Mouse (Mus musculus): ENCODE measurements around the gene Ptprg. TPM values are rescaled to one million over a fixed set of nuclear protein-coding genes. Genes with fewer than 3 reads are reported as not detected.

The Ptprg gene
- total and polyA plus RNA-seq, 3 experiments, result not detected

GRCm38 (mm10) chr14:11613146-11613545, 59.8 kb downstream of the Ptprg start:
- DNase-seq (ENCODE audit: low read depth, low spot score), result no peak
- Histone ChIP-seq H3K4me1 (ENCODE audit: control insufficient read depth in 1 of 2, insufficient read depth in 2 of 2, low read length in 2 of 2) (no peaks in the 10 kb centered on the region), H3K27me3 (ENCODE audit: control insufficient read depth in 1 of 2, insufficient read depth in 2 of 2, low read length in 2 of 2) (no peaks in the 10 kb centered on the region), H3K9ac (ENCODE audit: control insufficient read depth, low read depth, low read length, poor library complexity, severe bottlenecking) (no peak overlapping the region), H3K4me3 (ENCODE audit: control insufficient read depth in 1 of 2, insufficient read depth in 1 of 2, low read depth in 2 of 2, low read length in 2 of 2) (no peak overlapping the region), H3K79me2 (ENCODE audit: control insufficient read depth, insufficient read depth, low read length, poor library complexity) (no peaks in the 10 kb centered on the region), H3K27ac (ENCODE audit: control insufficient read depth, low read depth, low read length) (no peak overlapping the region), H3K9me3 (replicated peaks; ENCODE audit: insufficient read depth, low read length) (no peaks in the 10 kb centered on the region), H3K36me3 (ENCODE audit: control insufficient read depth in 1 of 2, insufficient read depth in 2 of 2, low read length in 2 of 2) (no peaks in the 10 kb centered on the region)
- no peak for TF ChIP-seq GABPA (IDR thresholded peaks at IDR 0.05; ENCODE audit: low read depth, low read length)
- no peak for TF ChIP-seq JUND (IDR thresholded peaks at IDR 0.05; ENCODE audit: low read depth, low read length)
- TF ChIP-seq POLR2AphosphoS2 (IDR thresholded peaks at IDR 0.05; ENCODE audit: low read length), result no peak

- H3K4me1 ChIP-seq (ENCODE audit: control insufficient read depth in 1 of 2, insufficient read depth in 2 of 2, low read length in 2 of 2), result no peaks in the 10 kb centered on the region
- H3K36me3 ChIP-seq (ENCODE audit: control insufficient read depth in 1 of 2, insufficient read depth in 2 of 2, low read length in 2 of 2), result no peaks in the 10 kb centered on the region
- no peak for DNase-seq (ENCODE audit: low read depth, low spot score)
- H3K27ac ChIP-seq (ENCODE audit: control insufficient read depth, low read depth, low read length), result no peak overlapping the region
- no peaks in the 10 kb centered on the region for H3K79me2 ChIP-seq (ENCODE audit: control insufficient read depth, insufficient read depth, low read length, poor library complexity)
- no peaks in the 10 kb centered on the region for H3K9me3 ChIP-seq (replicated peaks; ENCODE audit: insufficient read depth, low read length)
- H3K9ac ChIP-seq (ENCODE audit: control insufficient read depth, low read depth, low read length, poor library complexity, severe bottlenecking), result no peak overlapping the region
- H3K27me3 ChIP-seq (ENCODE audit: control insufficient read depth in 1 of 2, insufficient read depth in 2 of 2, low read length in 2 of 2), result no peaks in the 10 kb centered on the region
- no peak for TF ChIP-seq POLR2AphosphoS5 (IDR thresholded peaks at IDR 0.05; ENCODE audit: borderline replicate concordance, low read depth, low read length)
- no peak for TF ChIP-seq CHD1 (IDR thresholded peaks at IDR 0.05; ENCODE audit: low read depth, low read length)
- no peak for TF ChIP-seq ZMIZ1 (IDR thresholded peaks at IDR 0.05; ENCODE audit: low read depth, low read length)
- no peak overlapping the region for H3K4me3 ChIP-seq (ENCODE audit: control insufficient read depth in 1 of 2, insufficient read depth in 1 of 2, low read depth in 2 of 2, low read length in 2 of 2)
Measured at GRCm38 (mm10) chr14:11615697-11616096, 62.4 kb downstream of the Ptprg start.

- Histone ChIP-seq H3K27me3 (ENCODE audit: control insufficient read depth in 1 of 2, insufficient read depth in 2 of 2, low read length in 2 of 2) (no peaks in the 10 kb centered on the region), H3K79me2 (ENCODE audit: control insufficient read depth, insufficient read depth, low read length, poor library complexity) (no peaks in the 10 kb centered on the region), H3K4me1 (ENCODE audit: control insufficient read depth in 1 of 2, insufficient read depth in 2 of 2, low read length in 2 of 2) (no peaks in the 10 kb centered on the region), H3K27ac (ENCODE audit: control insufficient read depth, low read depth, low read length) (no peak overlapping the region), H3K36me3 (ENCODE audit: control insufficient read depth in 1 of 2, insufficient read depth in 2 of 2, low read length in 2 of 2) (no peaks in the 10 kb centered on the region), H3K4me3 (ENCODE audit: control insufficient read depth in 1 of 2, insufficient read depth in 1 of 2, low read depth in 2 of 2, low read length in 2 of 2) (no peak overlapping the region), H3K9ac (ENCODE audit: control insufficient read depth, low read depth, low read length, poor library complexity, severe bottlenecking) (no peak overlapping the region), H3K9me3 (replicated peaks; ENCODE audit: insufficient read depth, low read length) (no peaks in the 10 kb centered on the region)
- TF ChIP-seq MEF2A (IDR thresholded peaks at IDR 0.05; ENCODE audit: extremely low read depth, insufficient replicate concordance, low read depth, low read length, poor library complexity, severe bottlenecking) (no peak), GABPA (IDR thresholded peaks at IDR 0.05; ENCODE audit: low read depth, low read length) (no peak), TCF12 (IDR thresholded peaks at IDR 0.05; ENCODE audit: low read depth, low read length) (no peak), RAD21 (IDR thresholded peaks at IDR 0.05; ENCODE audit: low read depth, low read length) (no peak), EP300 (IDR thresholded peaks at IDR 0.05; ENCODE audit: low read depth in 1 of 2, low read length in 2 of 2) (no peak), POLR2A (IDR thresholded peaks at IDR 0.05; ENCODE audit: control insufficient read depth in 1 of 2, insufficient read depth in 1 of 2, low read depth in 1 of 2, low read length in 2 of 2, poor library complexity in 1 of 2) (no peak), MAFK (IDR thresholded peaks at IDR 0.05; ENCODE audit: borderline replicate concordance, low read depth, low read length) (no peak), POLR2AphosphoS2 (IDR thresholded peaks at IDR 0.05; ENCODE audit: low read length) (no peak), CHD1 (IDR thresholded peaks at IDR 0.05; ENCODE audit: low read depth, low read length) (no peak), RCOR1 (IDR thresholded peaks at IDR 0.05; ENCODE audit: low read depth, low read length) (no peak), KAT2A (conservative IDR thresholded peaks at IDR 0.05; ENCODE audit: low read depth, low read length) (no peak)
- DNase-seq (ENCODE audit: low read depth, low spot score), result no peak
Measured at GRCm38 (mm10) chr14:11617362-11617761, 64.0 kb downstream of the Ptprg start.
